Mouse (Mus musculus) kidney, postnatal 14 days (tissue): Measurements from ENCODE around the gene Npy4r.

Experiments
- DNase-seq: peaks from one replicate; pipeline ENCODE4 v3.0.0; 2022; ENCODE audit warnings: mixed read lengths

The Npy4r gene

GRCm38 (mm10) chr14:34119046-34119723, 33.1 kb downstream of the Npy4r start:
- no peak for DNase-seq

- DNase-seq: no peak
Measured at GRCm38 (mm10) chr14:34114311-34114710, 38.0 kb downstream of the Npy4r start.

- DNase-seq: no peak
Measured at GRCm38 (mm10) chr14:34107594-34107993, 44.7 kb downstream of the Npy4r start.

- peak; percentile 44 for DNase-seq
Measured at GRCm38 (mm10) chr14:34106389-34107062, 45.8 kb downstream of the Npy4r start.

GRCm38 (mm10) chr14:34104892-34105291, 47.4 kb downstream of the Npy4r start:
- DNase-seq: peak; percentile 80

- no peak for DNase-seq
Measured at GRCm38 (mm10) chr14:34103855-34104254, 48.4 kb downstream of the Npy4r start.

- DNase-seq: no peak
Measured at GRCm38 (mm10) chr14:34102601-34103000, 49.7 kb downstream of the Npy4r start, which contains the start of gene A630023A22Rik. Gene A630023A22Rik (minus strand): TSS chr14:34102754.

- no peak for DNase-seq
Measured at GRCm38 (mm10) chr14:34096161-34096560, 56.1 kb downstream of the Npy4r start.
